Mouse (Mus musculus) limb, embryonic 10.5 days (tissue): ENCODE data around the gene H2-Eb1. TPM values are rescaled to one million over a fixed set of nuclear protein-coding genes. Genes with fewer than 3 reads are reported as not detected.
A peak's percentile ranks its signal among the peaks of the same experiment; 100 is the strongest.

Experiments
- DNase-seq: peaks from one replicate; pipeline ENCODE4 v3.0.0-alpha.2; 2017; ENCODE audit warnings: low spot score
- H3K27ac ChIP-seq: fragments of 300-500 bp; sonication (generic); 2 replicates; pipeline ENCODE4 v1.5.1; 2016; ENCODE audit warnings: mild to moderate bottlenecking
- H3K27me3 ChIP-seq: fragments of 300-500 bp; sonication (generic); 2 replicates; pipeline ENCODE4 v1.6.1; 2016; ENCODE audit warnings: low read depth, mild to moderate bottlenecking; ENCODE audit not compliant: poor library complexity, severe bottlenecking
- H3K36me3 ChIP-seq: fragments of 300-500 bp; sonication (generic); 2 replicates; pipeline ENCODE4 v1.6.1; 2016; ENCODE audit warnings: mild to moderate bottlenecking, moderate library complexity
- H3K4me1 ChIP-seq: fragments of 300-500 bp; sonication (generic); 2 replicates; pipeline ENCODE4 v1.6.1; 2016
- H3K4me3 ChIP-seq: fragments of 300-500 bp; sonication (generic); 2 replicates; pipeline ENCODE4 v1.5.1; 2016; ENCODE audit warnings: mild to moderate bottlenecking, moderate library complexity
- H3K9me3 ChIP-seq: fragments of 300-500 bp; sonication (generic); replicated peaks from 2 replicates; pipeline ENCODE4 v1.6.1; 2016; ENCODE audit warnings: mild to moderate bottlenecking
- whole genome bisulfite sequencing: fragments of 180-500 bp; shearing (Covaris S2); methylation state at CpG from one replicate; pipeline ENCODE4 v1.1.7; 2016; 5-methylcytosine and 5-hydroxymethylcytosine counted together
- polyA plus RNA-seq: library from polyadenylated mRNA; unstranded; fragments of >200 nt; fragmentation: Nextera tagmentation; extraction: Ambion mirVana; gene quantifications from 2 replicates; pipeline ENCODE4 v1.2.1, GENCODE M21; 2016

H2-Eb1 gene
- polyA plus RNA-seq, 1 experiment from 2014 or later = 0.83 TPM

DNA sequence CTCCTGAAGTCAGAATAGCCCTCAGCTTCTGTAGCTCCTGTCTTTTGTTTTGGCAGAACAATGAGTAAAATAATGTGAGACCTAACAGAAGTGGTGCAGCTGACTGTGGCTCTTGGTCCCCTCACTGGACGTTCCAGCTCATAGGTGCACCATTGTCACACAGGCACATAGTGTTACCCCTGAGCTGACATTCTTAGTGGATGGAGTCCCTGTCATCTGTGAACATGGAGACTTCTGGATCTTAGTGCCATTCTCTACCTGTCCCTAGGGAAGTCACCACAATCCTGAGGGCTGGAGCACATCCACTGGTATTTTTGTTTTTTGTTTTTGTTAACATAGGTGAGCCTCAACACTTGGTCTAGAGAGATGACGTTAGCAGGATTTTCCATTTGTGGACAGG, 34.7 kb upstream of the H2-Eb1 start:
- no peak overlapping the region for H3K4me3 ChIP-seq
- no peaks in the 10 kb centered on the region for H3K27me3 ChIP-seq
- 87% methylated on average over 2 of the region's 2 CpGs for WGBS
- H3K27ac ChIP-seq = no peak overlapping the region
- no peaks in the 10 kb centered on the region for H3K4me1 ChIP-seq
- DNase-seq = no peak
- no peaks in the 10 kb centered on the region for H3K36me3 ChIP-seq
- H3K9me3 ChIP-seq = no peaks in the 10 kb centered on the region

DNA sequence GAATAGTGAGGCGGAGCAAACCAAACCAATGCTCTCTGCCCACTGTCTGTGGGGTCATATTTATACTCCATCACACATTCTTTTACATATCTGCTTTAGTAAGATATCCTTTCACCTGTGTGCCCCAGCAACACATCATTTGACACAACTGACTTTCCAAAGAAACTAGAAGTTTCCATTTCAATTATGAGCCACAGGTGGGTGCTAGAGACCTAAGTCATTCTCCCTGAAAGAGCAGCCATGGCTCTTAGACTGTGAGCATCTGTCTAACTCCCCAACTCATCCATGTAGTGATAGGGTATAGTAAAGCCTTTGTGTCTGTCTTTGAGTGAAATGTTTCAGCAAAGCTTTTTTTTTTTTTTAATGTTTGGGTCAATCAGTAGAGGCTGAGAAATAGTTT, 33.6 kb upstream of the H2-Eb1 start:
- Histone ChIP-seq H3K4me1 (no peaks in the 10 kb centered on the region), H3K4me3 (no peak overlapping the region), H3K36me3 (no peaks in the 10 kb centered on the region), H3K27ac (no peak overlapping the region), H3K27me3 (no peaks in the 10 kb centered on the region), H3K9me3 (0 out of 2 replicates have a peak, but pooled peaks cover 2% of the 10 kb centered on the region)
- 93% methylated on average over 1 of the region's 1 CpGs for WGBS
- DNase-seq = no peak

DNA sequence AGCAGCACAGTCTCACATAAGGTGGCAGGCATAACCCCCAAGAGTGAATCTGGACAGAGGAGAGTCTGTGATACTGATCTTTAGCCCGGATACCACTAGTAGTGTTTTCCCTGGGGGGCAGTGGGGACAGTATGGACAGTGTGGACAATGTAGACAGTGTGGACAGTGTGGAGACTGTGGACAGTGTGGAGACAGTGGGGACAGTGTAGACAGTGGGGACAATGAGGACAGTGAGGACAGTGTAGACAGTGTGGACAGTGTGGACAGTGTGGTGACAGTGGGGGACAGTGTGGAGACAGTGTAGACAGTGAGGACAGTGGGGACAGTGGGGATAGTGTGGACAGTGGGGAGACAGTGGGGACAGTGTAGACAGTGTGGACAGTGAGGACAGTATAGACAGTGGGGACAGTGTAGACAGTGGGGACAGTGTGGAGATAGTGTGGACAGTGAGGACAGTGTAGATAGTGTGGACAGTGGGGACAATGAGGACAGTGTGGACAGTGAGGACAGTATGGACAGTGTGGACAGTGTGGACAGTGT, 25.1 kb upstream of the H2-Eb1 start:
- DNase-seq = no peak
- H3K27me3 ChIP-seq = no peaks in the 10 kb centered on the region
- no peak overlapping the region for H3K4me3 ChIP-seq
- 90% methylated on average over 1 of the region's 1 CpGs for WGBS
- H3K4me1 ChIP-seq = no peaks in the 10 kb centered on the region
- no peaks in the 10 kb centered on the region for H3K36me3 ChIP-seq
- H3K9me3 ChIP-seq = 0 out of 2 replicates have a peak, but pooled peaks cover 2% of the 10 kb centered on the region
- no peak overlapping the region for H3K27ac ChIP-seq

DNA sequence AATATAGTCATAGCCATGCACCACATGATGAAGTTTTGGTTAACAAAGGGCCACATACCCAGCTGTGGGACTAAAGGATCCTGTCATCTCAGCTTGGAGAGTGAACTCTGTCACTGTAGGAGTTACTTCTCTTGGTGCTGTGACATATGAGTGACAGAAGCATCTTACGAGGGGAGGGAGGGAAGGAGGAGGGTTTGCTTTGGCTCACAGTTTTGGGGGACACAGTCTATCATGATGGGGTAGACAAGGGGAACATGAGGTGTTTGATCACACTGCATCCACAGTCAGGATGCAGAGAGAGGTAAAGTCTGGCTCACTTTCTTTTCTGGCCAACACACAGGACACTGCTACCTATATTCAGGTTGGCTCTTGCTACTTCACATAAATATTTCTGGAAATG, 23.8 kb upstream of the H2-Eb1 start:
- Histone ChIP-seq H3K27ac (no peak overlapping the region), H3K27me3 (no peaks in the 10 kb centered on the region), H3K9me3 (0 out of 2 replicates have a peak, but pooled peaks cover 2% of the 10 kb centered on the region), H3K4me1 (no peaks in the 10 kb centered on the region), H3K36me3 (no peaks in the 10 kb centered on the region), H3K4me3 (no peak overlapping the region)
- WGBS = 76% methylated on average over 1 of the region's 1 CpGs
- DNase-seq = no peak

DNA sequence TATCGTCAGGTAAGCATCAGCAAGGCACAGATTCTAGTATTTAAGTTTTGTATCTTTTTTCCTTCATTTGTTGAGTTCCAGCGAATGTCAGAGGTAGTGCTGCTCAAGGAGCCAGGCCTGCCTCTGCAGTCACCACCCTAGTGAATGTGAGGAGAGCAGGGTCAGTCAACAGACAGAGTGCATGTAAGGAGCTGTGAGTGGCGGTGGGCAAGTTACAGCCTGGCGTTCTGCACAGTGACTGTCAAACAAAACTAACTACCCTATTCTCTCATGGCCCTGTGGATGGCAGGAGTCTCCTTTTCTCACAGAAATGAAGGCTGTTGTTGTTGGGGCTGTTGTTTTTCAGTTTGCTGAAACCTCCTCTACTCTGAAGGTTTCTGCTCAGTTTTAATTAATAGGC, 20.3 kb upstream of the H2-Eb1 start:
- WGBS = 74% methylated on average over 4 of the region's 4 CpGs
- DNase-seq = no peak
- Histone ChIP-seq H3K27ac (no peak overlapping the region), H3K4me1 (no peaks in the 10 kb centered on the region), H3K9me3 (no peaks in the 10 kb centered on the region), H3K27me3 (no peaks in the 10 kb centered on the region), H3K36me3 (no peaks in the 10 kb centered on the region), H3K4me3 (no peak overlapping the region)

DNA sequence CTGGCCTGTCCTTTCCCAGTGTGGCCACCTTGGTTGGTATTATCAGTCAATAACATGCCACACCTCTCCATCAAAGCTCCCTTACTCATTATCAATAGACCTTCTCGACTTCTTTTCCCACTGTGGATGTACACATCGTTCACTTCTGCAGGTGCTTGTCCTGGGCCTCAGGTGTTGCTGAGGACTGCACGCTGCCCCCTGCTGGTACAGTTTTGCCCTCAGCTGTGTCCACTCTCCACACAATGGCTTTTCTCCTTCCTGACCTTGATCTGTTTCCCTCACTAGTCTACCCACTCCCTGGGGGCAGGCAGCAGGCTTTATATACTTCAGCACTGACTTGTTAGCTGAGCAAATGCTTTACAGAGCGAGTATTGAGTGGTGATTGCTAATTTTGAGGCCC, 19.8 kb upstream of the H2-Eb1 start:
- H3K27ac ChIP-seq = no peak overlapping the region
- no peak overlapping the region for H3K4me3 ChIP-seq
- DNase-seq = peak; percentile 43
- H3K9me3 ChIP-seq = no peaks in the 10 kb centered on the region
- H3K36me3 ChIP-seq = no peaks in the 10 kb centered on the region
- no peaks in the 10 kb centered on the region for H3K27me3 ChIP-seq
- H3K4me1 ChIP-seq = no peaks in the 10 kb centered on the region
- WGBS = 39% methylated on average over 4 of the region's 4 CpGs

DNA sequence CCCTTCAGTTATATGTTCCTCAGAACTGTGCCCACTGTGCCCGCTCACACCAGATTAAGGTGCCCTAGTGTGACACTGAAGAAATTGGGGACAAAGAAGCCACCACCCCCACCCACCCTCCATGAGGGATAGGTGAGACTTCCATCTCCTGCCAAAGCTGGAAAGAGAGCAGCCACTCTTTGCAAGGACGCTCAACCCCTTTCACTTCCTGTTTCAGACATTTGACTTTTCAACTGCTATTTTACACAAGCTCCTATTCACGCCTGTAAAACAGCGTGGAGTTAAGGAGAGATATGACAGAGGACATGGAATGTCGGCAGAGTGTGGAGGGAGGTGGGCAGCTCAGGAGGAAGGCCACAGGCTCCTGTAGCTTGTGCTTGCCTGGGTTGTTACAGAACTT, 19.2 kb upstream of the H2-Eb1 start:
- H3K36me3 ChIP-seq = no peaks in the 10 kb centered on the region
- no peaks in the 10 kb centered on the region for H3K27me3 ChIP-seq
- H3K4me3 ChIP-seq = no peak overlapping the region
- 86% methylated on average over 5 of the region's 5 CpGs for WGBS
- H3K27ac ChIP-seq = no peak overlapping the region
- no peak for DNase-seq
- H3K9me3 ChIP-seq = no peaks in the 10 kb centered on the region
- no peaks in the 10 kb centered on the region for H3K4me1 ChIP-seq

DNA sequence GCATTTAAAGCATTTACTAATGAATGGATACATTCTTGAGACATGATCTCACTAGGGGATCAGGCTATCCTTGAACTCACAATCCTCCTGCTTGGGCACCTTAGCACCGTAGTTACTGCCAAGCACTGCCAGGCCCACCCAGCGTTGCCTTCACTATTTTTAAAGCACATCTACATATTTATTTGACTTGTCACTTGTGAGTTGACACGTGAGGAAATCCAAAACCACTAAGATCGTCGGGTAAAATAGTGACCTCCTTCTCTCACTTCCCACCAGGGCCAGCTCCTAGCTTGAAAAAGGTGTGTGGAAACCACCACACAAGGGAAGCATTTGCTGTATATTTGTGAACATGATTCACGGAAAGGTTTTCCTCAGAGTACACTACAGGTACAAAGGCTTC, 18.7 kb upstream of the H2-Eb1 start:
- Histone ChIP-seq H3K4me3 (no peak overlapping the region), H3K27me3 (no peaks in the 10 kb centered on the region), H3K27ac (no peak overlapping the region), H3K9me3 (no peaks in the 10 kb centered on the region), H3K36me3 (no peaks in the 10 kb centered on the region), H3K4me1 (no peaks in the 10 kb centered on the region)
- 78% methylated on average over 6 of the region's 6 CpGs for WGBS
- DNase-seq = no peak

DNA sequence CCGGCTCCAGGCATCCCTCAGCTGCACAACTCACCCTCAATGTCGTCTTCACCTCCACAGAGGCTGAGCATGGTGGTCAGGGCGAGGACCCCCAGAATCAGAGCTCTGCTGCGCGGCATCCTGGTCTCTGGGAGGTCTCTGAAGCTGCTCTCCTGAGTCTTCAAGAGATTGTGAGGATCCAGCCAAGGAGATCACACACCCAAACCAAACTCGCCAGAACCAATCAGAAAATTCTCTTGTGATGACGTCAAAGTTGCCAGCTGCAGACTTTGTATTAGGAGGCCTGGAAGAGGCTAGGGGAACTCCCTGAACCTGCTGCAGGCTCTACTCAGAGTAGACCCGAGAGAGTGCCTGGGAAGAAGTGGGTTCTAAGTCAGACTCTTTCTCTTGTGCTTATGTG, 18.0 kb upstream of the H2-Eb1 start, which contains the start of gene H2-Aa:
Gene H2-Aa (minus strand): TSS at position 176 of the 400 bp plus-strand sequence.
- WGBS = 14% methylated on average over 8 of the region's 8 CpGs
- no peak for DNase-seq

DNA sequence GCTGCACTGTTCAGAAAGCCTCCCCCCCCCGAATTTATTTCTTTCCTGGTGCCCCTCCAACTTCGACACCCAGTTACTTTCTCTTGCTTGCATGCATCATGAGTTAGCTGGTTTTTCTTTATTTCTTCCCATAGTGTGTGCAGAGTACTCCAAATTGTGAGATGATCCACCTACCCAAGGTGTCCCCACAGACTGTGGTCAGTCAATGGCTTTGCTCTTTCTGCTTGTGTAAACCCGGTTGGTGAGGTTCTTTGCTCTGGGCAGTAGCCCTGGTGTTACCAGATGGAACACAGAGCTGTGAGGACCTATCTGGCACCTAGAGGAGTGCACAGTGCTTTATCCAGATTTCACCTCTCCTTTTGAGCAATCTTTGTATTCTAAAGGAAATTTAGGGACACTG, 17.5 kb upstream of the H2-Eb1 start:
- no peak for DNase-seq
- Histone ChIP-seq H3K4me1 (no peaks in the 10 kb centered on the region), H3K9me3 (no peaks in the 10 kb centered on the region), H3K27me3 (no peaks in the 10 kb centered on the region), H3K4me3 (no peak overlapping the region), H3K36me3 (no peaks in the 10 kb centered on the region), H3K27ac (no peak overlapping the region)
- WGBS = 79% methylated on average over 3 of the region's 3 CpGs

More for the DNA sequence above, 18.0 kb upstream of the H2-Eb1 start, which contains the start of gene H2-Aa:
- H3K9me3 ChIP-seq = no peaks in the 10 kb centered on the region
- H3K4me1 ChIP-seq = no peaks in the 10 kb centered on the region
- H3K27ac ChIP-seq = no peak within 1 kb of the TSS
- no peak within 1 kb of the TSS for H3K4me3 ChIP-seq
- no peaks in the 10 kb centered on the region for H3K36me3 ChIP-seq
- H3K27me3 ChIP-seq = no peaks in the 10 kb centered on the region

DNA sequence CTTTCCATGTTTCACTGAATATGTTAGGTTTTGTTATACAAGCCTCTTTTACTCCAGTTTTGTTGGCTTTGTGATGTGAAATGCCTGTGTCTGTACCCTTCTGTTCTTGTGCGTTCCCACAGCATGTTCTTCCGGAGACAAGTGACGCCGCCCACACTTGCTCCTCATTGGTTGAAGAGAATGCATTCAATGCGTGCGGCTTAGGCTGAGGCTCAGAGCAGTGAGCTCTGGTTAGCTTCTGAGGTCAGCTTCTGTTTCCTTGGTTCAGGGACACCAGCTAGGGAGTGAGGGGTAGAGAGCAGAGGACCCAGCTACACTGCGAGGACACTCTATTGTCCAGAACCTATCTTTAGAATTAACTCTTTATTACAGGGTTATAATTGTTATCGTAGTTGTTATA, 14.1 kb upstream of the H2-Eb1 start:
- no peak overlapping the region for H3K27ac ChIP-seq

DNA sequence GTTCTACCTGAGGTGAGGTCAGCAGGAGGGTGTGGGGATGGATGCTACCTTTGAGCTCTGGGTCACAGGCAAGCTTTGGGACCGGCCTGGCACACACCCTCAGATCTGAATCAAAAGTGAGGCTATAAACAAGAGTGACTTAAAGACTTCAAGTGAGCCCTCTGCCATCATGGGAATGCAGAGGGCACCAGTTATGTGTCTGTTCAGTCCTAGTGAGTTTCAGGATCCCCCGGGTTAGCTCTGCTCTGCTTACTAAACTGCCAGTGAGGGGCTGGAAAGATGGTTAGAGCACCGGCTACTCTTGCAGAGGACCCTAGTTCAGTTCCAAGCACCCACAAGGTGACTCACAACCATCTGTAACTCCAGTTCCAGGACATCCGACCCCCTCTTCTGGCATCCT, 13.1 kb upstream of the H2-Eb1 start:
- H3K4me3 ChIP-seq = no peak overlapping the region
- peaks cover 7% of the 10 kb centered on the region for H3K27me3 ChIP-seq
- H3K4me1 ChIP-seq = peaks cover 6% of the 10 kb centered on the region
- H3K27ac ChIP-seq = no peak overlapping the region
- no peaks in the 10 kb centered on the region for H3K9me3 ChIP-seq
- 88% methylated on average over 4 of the region's 4 CpGs for WGBS
- DNase-seq = no peak
- H3K36me3 ChIP-seq = no peaks in the 10 kb centered on the region

More for the DNA sequence above, 14.1 kb upstream of the H2-Eb1 start:
- WGBS = 19% methylated on average over 8 of the region's 8 CpGs
- no peak overlapping the region for H3K4me3 ChIP-seq
- peaks cover 1% of the 10 kb centered on the region; the same call in 1 of the 2 replicates for H3K27me3 ChIP-seq
- no peaks in the 10 kb centered on the region for H3K36me3 ChIP-seq
- DNase-seq = peak; percentile 81
- H3K4me1 ChIP-seq = peaks cover 6% of the 10 kb centered on the region
- no peaks in the 10 kb centered on the region for H3K9me3 ChIP-seq

DNA sequence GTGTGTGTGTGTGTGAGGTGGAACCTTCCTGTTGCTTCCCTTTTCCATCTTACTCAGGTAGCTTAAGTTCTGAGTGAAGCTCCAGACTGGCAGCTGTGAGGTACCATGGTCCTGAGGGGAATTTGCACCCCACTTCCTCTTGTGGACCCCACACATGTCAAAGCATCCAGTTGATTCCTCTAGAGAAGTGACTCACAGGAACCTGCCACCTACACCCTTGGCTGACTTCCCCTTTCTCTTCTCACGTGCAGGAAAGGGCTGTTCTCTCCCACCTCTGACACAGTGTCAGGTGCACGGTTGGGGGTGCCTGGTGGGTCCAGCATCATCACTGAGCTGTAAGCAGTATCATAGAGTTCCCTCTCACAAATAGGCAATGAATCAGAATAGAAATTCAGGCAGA, 12.1 kb upstream of the H2-Eb1 start:
- H3K9me3 ChIP-seq = no peaks in the 10 kb centered on the region
- no peak overlapping the region for H3K27ac ChIP-seq
- H3K4me1 ChIP-seq = peaks cover 6% of the 10 kb centered on the region
- H3K36me3 ChIP-seq = no peaks in the 10 kb centered on the region
- H3K4me3 ChIP-seq = no peak overlapping the region
- peaks cover 7% of the 10 kb centered on the region for H3K27me3 ChIP-seq
- no peak for DNase-seq
- WGBS = 59% methylated on average over 2 of the region's 2 CpGs

DNA sequence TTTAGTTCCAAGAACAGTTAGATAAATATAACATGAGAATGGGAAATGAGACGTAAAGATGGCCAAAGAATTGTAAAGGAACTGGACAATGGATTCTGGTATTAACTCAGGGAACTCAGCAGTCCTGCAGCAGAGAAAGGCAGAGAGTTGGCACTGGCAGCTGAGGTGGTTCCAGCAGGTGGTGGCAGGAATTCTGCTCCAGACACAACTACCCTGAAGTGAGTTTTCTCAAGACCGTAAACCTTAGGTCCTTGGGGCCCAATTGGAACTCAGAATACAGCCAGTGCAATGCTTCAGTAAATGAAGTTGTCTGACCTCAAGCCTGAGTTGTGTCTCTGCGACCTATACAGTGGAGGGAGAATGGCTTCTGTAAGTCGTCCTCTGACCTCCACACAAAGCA, 11.4 kb upstream of the H2-Eb1 start:
- peaks cover 6% of the 10 kb centered on the region for H3K4me1 ChIP-seq
- DNase-seq = no peak
- H3K27ac ChIP-seq = no peak overlapping the region
- no peaks in the 10 kb centered on the region for H3K9me3 ChIP-seq
- no peaks in the 10 kb centered on the region for H3K36me3 ChIP-seq
- no peak overlapping the region for H3K4me3 ChIP-seq
- WGBS = 77% methylated on average over 4 of the region's 4 CpGs
- peaks cover 7% of the 10 kb centered on the region for H3K27me3 ChIP-seq
